Mouse (Mus musculus) liver, embryonic 14.5 days (tissue): Measurements from ENCODE around the gene Slc1a5. TPM values are rescaled to one million over a fixed set of nuclear protein-coding genes. Genes with fewer than 3 reads are reported as not detected.

Experiments
- ATAC-seq: fragments of 200-750 bp; cut with Nextera tagmentation; 2 replicates; pipeline ENCODE4 v1.8.0; 2017; ENCODE audit warnings: moderate number of reproducible peaks, mild to moderate bottlenecking, moderate library complexity; ENCODE audit not compliant: insufficient read depth
- DNase-seq, 3 experiments: peaks; one replicate each; pipeline ENCODE4 v3.0.0-alpha.2; 2012 to 2013; ENCODE audit warnings: low read depth in 3 of 3, low spot score in 3 of 3
- H3K27ac ChIP-seq: fragments of 300-500 bp; sonication (generic); 2 replicates; pipeline ENCODE4 v1.5.1; 2014; ENCODE audit warnings: moderate library complexity, mild to moderate bottlenecking, control low read depth, inconsistent platforms
- H3K27me3 ChIP-seq: fragments of 300-500 bp; sonication (generic); 2 replicates; pipeline ENCODE4 v1.6.1; 2014; ENCODE audit warnings: mild to moderate bottlenecking, low read length, moderate library complexity; ENCODE audit not compliant: control insufficient read depth, insufficient read depth
- H3K36me3 ChIP-seq: fragments of 300-500 bp; sonication (generic); replicated peaks from 2 replicates; pipeline ENCODE4 v1.6.1; 2014; ENCODE audit warnings: low read depth; ENCODE audit not compliant: control insufficient read depth, insufficient read depth
- H3K4me1 ChIP-seq, 2 experiments: fragments of 200-500 bp in 1 of 2; fragments of 300-500 bp in 1 of 2; sonication (generic) in 1 of 2; replicated peaks; 2 replicates each; pipeline ENCODE4 v1.6.1; 2012 to 2014; ENCODE audit warnings: antibody characterized with exemption in 1 of 2, inconsistent platforms in 1 of 2, low read length in 1 of 2; ENCODE audit not compliant: control insufficient read depth in 2 of 2, insufficient read depth in 2 of 2
- H3K4me2 ChIP-seq: fragments of 300-500 bp; sonication (generic); 2 replicates; pipeline ENCODE4 v1.6.1; 2014; ENCODE audit warnings: low read depth, mild to moderate bottlenecking, control low read depth, moderate library complexity
- H3K4me3 ChIP-seq, 2 experiments: fragments of 200-500 bp in 1 of 2; fragments of 300-500 bp in 1 of 2; sonication (generic) in 1 of 2; 2 replicates each; pipeline ENCODE4 v1.5.1; 2012 to 2014; ENCODE audit warnings: low read depth in 2 of 2, low read length in 2 of 2, mild to moderate bottlenecking in 2 of 2, control low read depth in 1 of 2, inconsistent platforms in 1 of 2, moderate library complexity in 1 of 2; ENCODE audit not compliant: insufficient read depth in 1 of 2
- H3K9ac ChIP-seq: fragments of 300-500 bp; sonication (generic); replicated peaks from 2 replicates; pipeline ENCODE4 v1.6.1; 2014; ENCODE audit warnings: mild to moderate bottlenecking, control low read depth, moderate library complexity
- H3K9me3 ChIP-seq: fragments of 300-500 bp; sonication (generic); 2 replicates; pipeline ENCODE4 v1.6.1; 2016; ENCODE audit warnings: low read length, mixed read lengths; ENCODE audit not compliant: control insufficient read depth
- CTCF ChIP-seq: IDR thresholded peaks from 2 replicates; pipeline ENCODE4 v1.5.1; 2016; ENCODE audit warnings: antibody characterized with exemption, low read depth, control low read depth
- EP300 ChIP-seq: IDR thresholded peaks from 2 replicates; pipeline ENCODE4 v1.6.1; 2016; ENCODE audit warnings: antibody characterized with exemption, low read depth
- WGBS: fragments of 180-500 bp; shearing (Covaris S2); extraction: QIAGEN DNeasy Blood & Tissue Kit; methylation state at CpG from one replicate; pipeline ENCODE4 v1.1.7; 2014; ENCODE audit not compliant: insufficient replicate concordance; 5-methylcytosine and 5-hydroxymethylcytosine counted together
- polyA plus RNA-seq, 2 experiments: library from polyadenylated mRNA; depleted of rRNA in 1 of 2; stranded (reverse) in 1 of 2; unstranded in 1 of 2; fragments of >200 nt; fragmentation: Nextera tagmentation in 1 of 2; extraction: Ambion mirVana in 1 of 2; gene quantifications; 2 replicates each; pipeline versions ENCODE4 v1.2.1 to v1.2.3; 2012 to 2014

The Slc1a5 gene
- polyA plus RNA-seq (2012; rRNA removed) (157 and 160 TPM in 2 replicates), polyA plus RNA-seq (2014; fragmentation: Nextera tagmentation; extraction: Ambion mirVana) (61.7 and 67.3 TPM in 2 replicates)

- Histone ChIP-seq H3K36me3 (peaks cover 24% of the 10 kb centered on the region), H3K4me1 (peaks cover 18 to 21% of the 10 kb centered on the region in 2 experiments), H3K27me3 (no peaks in the 10 kb centered on the region), H3K9me3 (no peaks in the 10 kb centered on the region), H3K27ac (peak within 1 kb of the TSS; percentile 94), H3K9ac (peak within 1 kb of the TSS; percentile 98), H3K4me2 (peak within 1 kb of the TSS; percentile 86), H3K4me3 (peak within 1 kb of the TSS; percentile 87 to 98)
- DNase-seq (peak; percentile 91 to 94 (median 92)), ATAC-seq (peak; percentile 67)
- peak; percentile 35 for TF ChIP-seq CTCF
- TF ChIP-seq EP300: 0 out of 2 replicates have a peak, but pooled peaks have one; percentile 21
- WGBS: 2% methylated on average over 34 of the region's 34 CpGs
Observed at GRCm38 (mm10) chr7:16780825-16781554, at the start of gene Slc1a5. TSS of gene Slc1a5 (plus strand) at chr7:16781340.

- TF ChIP-seq CTCF (no peak), EP300 (no peak)
- no peak overlapping the region for H3K27ac ChIP-seq
- ATAC-seq: no peak
Observed at GRCm38 (mm10) chr7:16731893-16732422, 49.2 kb upstream of the Slc1a5 start.

DNA sequence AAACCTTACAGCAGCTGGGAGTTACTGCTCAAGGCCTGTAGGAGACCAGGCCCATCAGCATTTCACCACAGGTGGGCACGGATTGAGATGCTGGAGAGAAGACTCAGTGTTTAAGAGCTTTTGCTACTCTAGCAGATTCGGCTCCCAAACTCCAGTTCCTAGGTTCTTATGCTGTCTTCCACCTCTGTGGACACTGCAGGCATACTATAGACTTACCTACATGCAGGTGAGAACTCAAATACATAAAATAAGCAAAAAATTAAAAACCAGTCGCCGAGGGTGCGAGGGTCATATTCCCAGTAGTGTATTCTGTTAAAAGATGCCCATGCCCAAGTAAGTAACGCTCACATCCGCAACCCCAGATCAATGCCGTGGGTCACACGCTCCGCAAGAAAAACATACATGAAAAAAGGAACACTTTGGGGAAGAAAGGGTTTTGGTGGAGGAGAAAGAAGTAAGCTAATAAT, 43.5 kb upstream of the Slc1a5 start:
- TF ChIP-seq CTCF: no peak
- peak overlapping the region; percentile 4; the same call in 1 of the 2 replicates for H3K9ac ChIP-seq
- no peaks in the 10 kb centered on the region for H3K36me3 ChIP-seq
- DNase-seq (no peak), ATAC-seq (no peak)
- H3K4me3 ChIP-seq: peak overlapping the region; percentile 98 to 99
- 46% methylated on average over 10 of the region's 10 CpGs for WGBS
- no peaks in the 10 kb centered on the region for H3K27me3 ChIP-seq
- H3K4me2 ChIP-seq: peak overlapping the region; percentile 67
- no peaks in the 10 kb centered on the region for H3K9me3 ChIP-seq
- no peak overlapping the region for H3K27ac ChIP-seq
- peaks cover 2 to 13% of the 10 kb centered on the region in 2 experiments; a peak in 3 of 4 replicates for H3K4me1 ChIP-seq

More at GRCm38 (mm10) chr7:16731893-16732422, 49.2 kb upstream of the Slc1a5 start:
- Histone ChIP-seq H3K4me3 (no peak overlapping the region), H3K4me2 (no peak overlapping the region), H3K4me1 (peaks cover 3 to 14% of the 10 kb centered on the region in 2 experiments; a peak in 2 of 4 replicates), H3K36me3 (no peaks in the 10 kb centered on the region), H3K9me3 (no peaks in the 10 kb centered on the region), H3K27me3 (no peaks in the 10 kb centered on the region), H3K9ac (no peak overlapping the region)
- WGBS: 55% methylated on average over 7 of the region's 7 CpGs
- DNase-seq: no peak

DNA sequence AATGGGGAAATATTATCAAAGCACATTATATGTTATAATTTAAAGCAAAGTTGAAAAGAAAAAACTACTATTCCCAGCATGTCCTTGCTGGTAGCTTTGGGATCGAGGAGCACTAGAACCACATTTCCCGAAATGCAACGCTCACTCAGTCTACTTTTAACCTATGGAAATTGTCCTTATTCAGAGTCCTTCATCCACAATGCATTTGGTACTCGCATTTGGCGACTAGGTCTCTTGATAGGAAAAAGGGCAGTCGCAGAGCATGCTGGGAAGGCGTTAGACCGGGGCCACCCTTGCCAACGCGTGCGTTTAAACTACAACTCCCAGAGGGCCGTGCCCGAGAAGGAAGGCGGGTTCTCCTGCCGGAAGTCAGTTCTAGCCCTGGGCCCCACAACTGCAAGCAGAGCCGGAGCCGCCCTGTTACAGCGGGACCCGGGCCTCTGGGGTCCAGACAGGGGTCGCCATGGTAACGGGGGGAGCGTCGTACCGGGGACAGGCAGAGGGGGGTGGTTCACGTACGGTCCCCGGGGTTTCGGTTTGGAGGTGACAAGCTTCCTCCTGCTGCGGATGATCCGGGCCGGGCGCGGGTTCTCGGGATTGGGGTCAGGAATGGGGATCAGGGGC, 43.0 kb upstream of the Slc1a5 start, which contains the start of gene Ap2s1:
Ap2s1 (plus strand) TSS at position 338 of the 624 bp plus-strand sequence.
- H3K4me1 ChIP-seq: peaks cover 2 to 13% of the 10 kb centered on the region in 2 experiments; a peak in 3 of 4 replicates
- 0 out of 2 replicates have a peak, but pooled peaks cover under 1% of the 10 kb centered on the region for H3K36me3 ChIP-seq
- TF ChIP-seq CTCF (no peak), EP300 (no peak)
- peak within 1 kb of the TSS; percentile 98 to 99 for H3K4me3 ChIP-seq
- peak; percentile 95 to 98 (median 96) for DNase-seq
- peak within 1 kb of the TSS; percentile 96 for H3K9ac ChIP-seq
- peak within 1 kb of the TSS; percentile 48 for H3K27ac ChIP-seq
- H3K4me2 ChIP-seq: peak within 1 kb of the TSS; percentile 89
- no peaks in the 10 kb centered on the region for H3K27me3 ChIP-seq
- no peaks in the 10 kb centered on the region for H3K9me3 ChIP-seq
- under 1% methylated on average over 34 of the region's 34 CpGs for WGBS
- peak; percentile 98 for ATAC-seq
